Comparison of ENCODE assay signal across 24 mouse cellular contexts in genomic region chr17:43334074-43334473, GRCm38 (mm10). TPM values are rescaled to one million over a fixed set of nuclear protein-coding genes. Genes with fewer than 3 reads are reported as not detected.
DNase-seq lines count a peak whose midpoint lies in the region; ATAC-seq and TF ChIP-seq lines count a peak whose summit lies in the region.
"Had no signal": no experiment of that assay in that cellular context is flagged by ENCODE, and none has a peak within 500 bp of the region (broad histone marks: within the 10 kb centered on the region; RNA-seq: fewer than 3 reads in every experiment).

No protein-coding gene starts in this region.

- peak; percentile 30; the same call in 1 of the 2 replicates for ATAC-seq in heart, embryonic 16.5 days (replicated peaks; ENCODE audit: extremely low read depth, insufficient read depth, low FRiP score)
- ATAC-seq in heart, embryonic 12.5 days (ENCODE audit: insufficient number of reproducible peaks, low FRiP score) = no peak
- no peak for ATAC-seq in liver, postnatal 0 days
- no peak for ATAC-seq in liver, embryonic 11.5 days (replicated peaks; ENCODE audit: low FRiP score)
- ATAC-seq in granulocyte monocyte progenitor cell, adult 5-6 weeks (replicated peaks; ENCODE audit: poor library complexity, severe bottlenecking) = peak; percentile 73
- no peak for ATAC-seq in limb, embryonic 12.5 days (ENCODE audit: insufficient number of reproducible peaks, insufficient read depth, low FRiP score, low TSS enrichment, low read depth)
- ATAC-seq: forebrain, embryonic 15.5 days; inflammation-experienced regulatory T-cells, adult 6 months had no signal

- no peak overlapping the region; the same call in 1 of the 2 replicates for H3K27ac ChIP-seq in heart, embryonic 16.5 days (ENCODE audit: low read length)
- no peak overlapping the region for H3K27ac ChIP-seq in heart, embryonic 12.5 days (ENCODE audit: poor library complexity, severe bottlenecking)
- no peak overlapping the region for H3K27ac ChIP-seq in liver, postnatal 0 days (ENCODE audit: low read depth)
- no peak overlapping the region for H3K27ac ChIP-seq in liver, embryonic 11.5 days (ENCODE audit: low read depth, low read length)
- peak overlapping the region; percentile 50; the same call in 1 of the 2 replicates for H3K27ac ChIP-seq in limb, embryonic 12.5 days
- H3K27ac ChIP-seq: embryonic facial prominence, embryonic 12.5 days; forebrain, embryonic 15.5 days; hindbrain, embryonic 13.5 days; liver, embryonic 15.5 days; macrophage; midbrain, embryonic 12.5 days; stomach, postnatal 0 days had no signal

- DNase-seq in liver, postnatal 0 days = no peak
- no peak for DNase-seq in liver, embryonic 11.5 days (ENCODE audit: low spot score)
- DNase-seq in urinary bladder, postnatal 25 days (ENCODE audit: low spot score) = no peak
- no peak for DNase-seq in adrenal gland, postnatal 4 days (ENCODE audit: low spot score in 2 of 2)
- DNase-seq: adrenal gland, postnatal 36 days; B cell, adult 2 months; cerebellum, adult 8-10 months; gastrocnemius, postnatal 36 days; kidney, postnatal 14 days; left cerebral cortex, postnatal 4 days; right cerebral cortex, postnatal 4 days had no signal

- WGBS in heart, embryonic 16.5 days = 55% methylated on average over 9 of the region's 9 CpGs
- WGBS in heart, embryonic 12.5 days = 59% methylated on average over 9 of the region's 9 CpGs
- 41% methylated on average over 9 of the region's 9 CpGs for WGBS in liver, postnatal 0 days (ENCODE audit: insufficient replicate concordance)
- 46% methylated on average over 9 of the region's 9 CpGs for WGBS in liver, embryonic 11.5 days
- 43% methylated on average over 9 of the region's 9 CpGs for WGBS in limb, embryonic 12.5 days

- H3K4me3 ChIP-seq in heart, embryonic 16.5 days (ENCODE audit: low read length) = no peak overlapping the region
- H3K4me3 ChIP-seq in heart, embryonic 12.5 days = no peak overlapping the region
- no peak overlapping the region for H3K4me3 ChIP-seq in liver, postnatal 0 days (ENCODE audit: low read depth, low read length)
- H3K4me3 ChIP-seq in liver, embryonic 11.5 days (ENCODE audit: low read depth, low read length) = no peak overlapping the region
- no peak overlapping the region for H3K4me3 ChIP-seq in limb, embryonic 12.5 days (replicated peaks)
- H3K4me3 ChIP-seq: embryonic facial prominence, embryonic 12.5 days; forebrain, embryonic 15.5 days; hindbrain, embryonic 13.5 days; liver, embryonic 15.5 days; midbrain, embryonic 12.5 days had no signal

- no peaks in the 10 kb centered on the region for H3K9me3 ChIP-seq in heart, embryonic 16.5 days (replicated peaks; ENCODE audit: control insufficient read depth, low read length)
- H3K9me3 ChIP-seq in heart, embryonic 12.5 days (replicated peaks) = no peaks in the 10 kb centered on the region
- no peaks in the 10 kb centered on the region for H3K9me3 ChIP-seq in liver, postnatal 0 days (ENCODE audit: low read length)
- no peaks in the 10 kb centered on the region for H3K9me3 ChIP-seq in liver, embryonic 11.5 days (ENCODE audit: control insufficient read depth, low read length)
- H3K9me3 ChIP-seq in limb, embryonic 12.5 days = no peaks in the 10 kb centered on the region
- H3K9me3 ChIP-seq: embryonic facial prominence, embryonic 12.5 days; forebrain, embryonic 15.5 days; hindbrain, embryonic 13.5 days; liver, embryonic 15.5 days; midbrain, embryonic 12.5 days had no signal

- H3K9ac ChIP-seq in heart, embryonic 16.5 days (ENCODE audit: low read length) = no peak overlapping the region
- no peak overlapping the region for H3K9ac ChIP-seq in heart, embryonic 12.5 days
- H3K9ac ChIP-seq in liver, postnatal 0 days (replicated peaks) = no peak overlapping the region
- H3K9ac ChIP-seq in liver, embryonic 11.5 days (ENCODE audit: low read depth, low read length) = no peak overlapping the region
- H3K9ac ChIP-seq in limb, embryonic 12.5 days (replicated peaks) = no peak overlapping the region
- H3K9ac ChIP-seq: embryonic facial prominence, embryonic 12.5 days; forebrain, embryonic 15.5 days; hindbrain, embryonic 13.5 days; liver, embryonic 15.5 days; midbrain, embryonic 12.5 days had no signal

- no peaks in the 10 kb centered on the region for H3K27me3 ChIP-seq in heart, embryonic 16.5 days (ENCODE audit: control insufficient read depth, insufficient read depth, low read length)
- H3K27me3 ChIP-seq in heart, embryonic 12.5 days (replicated peaks) = no peaks in the 10 kb centered on the region
- no peaks in the 10 kb centered on the region for H3K27me3 ChIP-seq in liver, postnatal 0 days (ENCODE audit: insufficient read depth, low read length)
- no peaks in the 10 kb centered on the region for H3K27me3 ChIP-seq in liver, embryonic 11.5 days (replicated peaks; ENCODE audit: control insufficient read depth, insufficient read depth, low read length)
- no peaks in the 10 kb centered on the region for H3K27me3 ChIP-seq in limb, embryonic 12.5 days
- H3K27me3 ChIP-seq: embryonic facial prominence, embryonic 12.5 days; forebrain, embryonic 15.5 days; hindbrain, embryonic 13.5 days; liver, embryonic 15.5 days; midbrain, embryonic 12.5 days had no signal

- no peaks in the 10 kb centered on the region for H3K36me3 ChIP-seq in heart, embryonic 16.5 days (ENCODE audit: control insufficient read depth, insufficient read depth)
- H3K36me3 ChIP-seq in heart, embryonic 12.5 days = no peaks in the 10 kb centered on the region
- H3K36me3 ChIP-seq in liver, postnatal 0 days (replicated peaks; ENCODE audit: insufficient read depth, low read length) = no peaks in the 10 kb centered on the region
- H3K36me3 ChIP-seq in liver, embryonic 11.5 days (ENCODE audit: control insufficient read depth, insufficient read depth, low read length) = no peaks in the 10 kb centered on the region
- no peaks in the 10 kb centered on the region for H3K36me3 ChIP-seq in limb, embryonic 12.5 days
- H3K36me3 ChIP-seq: embryonic facial prominence, embryonic 12.5 days; forebrain, embryonic 15.5 days; hindbrain, embryonic 13.5 days; liver, embryonic 15.5 days; midbrain, embryonic 12.5 days had no signal

- H3K4me2 ChIP-seq in heart, embryonic 16.5 days (ENCODE audit: low read depth, low read length) = no peak overlapping the region
- no peak overlapping the region for H3K4me2 ChIP-seq in heart, embryonic 12.5 days
- no peak overlapping the region for H3K4me2 ChIP-seq in liver, postnatal 0 days (ENCODE audit: low read depth, low read length)
- no peak overlapping the region for H3K4me2 ChIP-seq in liver, embryonic 11.5 days
- no peak overlapping the region for H3K4me2 ChIP-seq in limb, embryonic 12.5 days
- H3K4me2 ChIP-seq: embryonic facial prominence, embryonic 12.5 days; forebrain, embryonic 15.5 days; hindbrain, embryonic 13.5 days; liver, embryonic 15.5 days; midbrain, embryonic 12.5 days had no signal

- TF ChIP-seq EP300 in liver, postnatal 0 days (IDR thresholded peaks at IDR 0.05; ENCODE audit: low read depth) = peak; percentile 44; the same call in 1 of the 2 replicates

- peaks cover 6% of the 10 kb centered on the region for H3K4me1 ChIP-seq in heart, embryonic 16.5 days (ENCODE audit: control insufficient read depth, insufficient read depth, low read length)
- H3K4me1 ChIP-seq in heart, embryonic 12.5 days (replicated peaks) = peaks cover 30% of the 10 kb centered on the region
- peaks cover 16% of the 10 kb centered on the region for H3K4me1 ChIP-seq in liver, postnatal 0 days (ENCODE audit: insufficient read depth)
- H3K4me1 ChIP-seq in liver, embryonic 11.5 days (replicated peaks; ENCODE audit: control insufficient read depth, insufficient read depth, low read length) = peaks cover 18% of the 10 kb centered on the region
- H3K4me1 ChIP-seq in limb, embryonic 12.5 days (replicated peaks) = peaks cover 25% of the 10 kb centered on the region
- H3K4me1 ChIP-seq: forebrain, embryonic 15.5 days; hindbrain, embryonic 13.5 days; midbrain, embryonic 12.5 days had no signal

- TF ChIP-seq CTCF in liver, postnatal 0 days (IDR thresholded peaks at IDR 0.05; ENCODE audit: low read depth) = no peak

RNA-seq across cellular contexts. Expression of gene Adgrf5, which starts 26.2 kb away (rescaled TPM):
- 21.5 and 26.3 TPM in 2 replicates for polyA plus RNA-seq in heart, embryonic 16.5 days (2015; fragmentation: Nextera tagmentation; extraction: Ambion mirVana)
- polyA plus RNA-seq in heart, embryonic 12.5 days (2016; fragmentation: Nextera tagmentation; extraction: Ambion mirVana) = 21.1 and 23.9 TPM in 2 replicates
- polyA plus RNA-seq in liver, postnatal 0 days (2015; fragmentation: Nextera tagmentation; extraction: Ambion mirVana) = 2.5 and 3.5 TPM in 2 replicates
- 9.3 and 9.4 TPM in 2 replicates for polyA plus RNA-seq in liver, embryonic 11.5 days (2014; fragmentation: Nextera tagmentation; extraction: Ambion mirVana)
- total RNA-seq in granulocyte monocyte progenitor cell, adult 5-6 weeks (2014; fragmentation: Nextera tagmentation) = not detected in 2 replicates
- total RNA-seq in granulocyte monocyte progenitor cell, adult 5-6 weeks (2017) = not detected in 2 replicates
- polyA plus RNA-seq in limb, embryonic 12.5 days (2016; fragmentation: Nextera tagmentation; extraction: Ambion mirVana) = 10.2 and 12.2 TPM in 2 replicates
- 10 to 100 TPM; 78.0 to 78.1 TPM for total RNA-seq in adrenal gland, postnatal 4 days (2021)
- total RNA-seq: monocyte, adult 5-6 weeks had no signal
- polyA plus RNA-seq: inflammation-experienced regulatory T-cells, adult 6 months had no signal

Comparison
In these comparisons a context has a peak if more than half of its experiments do, and no peak if none do; other contexts are left out.
1. ATAC-seq: peak in heart, embryonic 16.5 days (single experiment) and granulocyte monocyte progenitor cell, adult 5-6 weeks (single experiment); none in heart, embryonic 12.5 days (single experiment), liver, postnatal 0 days (single experiment), liver, embryonic 11.5 days (single experiment) and limb, embryonic 12.5 days (single experiment).